Mouse (Mus musculus): ENCODE data around the gene Nenf.

The Nenf gene

DNA sequence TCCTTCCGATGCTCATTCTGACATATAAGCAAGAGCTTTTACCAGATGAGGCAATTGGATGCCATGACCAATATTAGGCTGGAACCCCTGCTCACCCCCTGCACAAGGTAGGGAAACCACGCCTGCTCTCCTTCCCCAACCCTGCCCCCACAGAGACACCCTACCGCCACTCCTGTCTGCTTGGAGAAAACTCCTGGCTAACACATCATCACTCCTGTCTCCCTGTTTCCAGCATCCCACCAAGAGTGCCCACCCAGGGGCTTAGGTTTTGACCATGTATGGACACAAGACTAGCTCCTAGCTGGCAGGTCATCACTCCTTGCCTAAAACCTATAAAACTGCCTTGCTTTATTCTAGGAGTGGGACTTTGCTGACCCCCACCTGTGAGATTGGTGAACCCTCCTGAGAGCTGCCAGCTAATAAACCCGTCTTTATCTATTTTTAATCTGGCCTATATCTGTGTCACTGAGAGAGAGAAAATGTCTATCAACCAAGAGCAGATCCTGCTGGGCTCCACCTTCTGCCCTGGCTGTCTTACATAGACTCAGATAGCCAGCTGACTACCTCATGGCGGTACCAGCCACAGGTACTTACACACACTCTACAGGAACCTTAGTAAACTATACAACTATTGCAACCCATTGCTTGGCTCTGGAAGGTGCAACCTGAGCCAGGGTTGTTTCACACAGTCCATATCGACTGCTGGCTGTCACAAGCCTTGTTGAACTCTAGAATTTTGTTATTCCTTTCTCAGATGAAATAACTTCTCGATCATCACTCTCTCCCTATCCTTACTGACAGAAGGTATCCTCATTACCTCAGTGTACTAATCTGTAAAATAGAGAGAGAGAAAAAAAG is 7.0 kb upstream of the Nenf start:
- intact Hi-C loops (cut with DNase I), result no loop called here

DNA sequence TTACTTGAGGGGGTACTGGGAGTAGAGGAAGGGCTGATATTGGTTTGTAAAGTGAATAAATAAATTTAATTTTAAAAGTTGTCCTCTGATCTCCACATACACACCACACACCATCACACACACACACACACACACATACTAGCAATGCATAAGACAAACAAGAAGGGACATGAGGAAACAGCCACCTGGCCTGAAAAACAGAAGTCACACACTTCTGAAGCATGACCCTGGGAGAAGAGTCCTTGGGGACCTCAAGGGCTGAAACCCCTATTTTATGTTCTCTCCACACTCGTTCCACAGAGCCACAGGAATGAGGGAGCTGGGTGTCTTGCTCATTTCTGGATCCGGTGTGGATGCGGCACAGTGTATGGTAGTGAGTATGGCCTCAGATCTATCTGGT is 5.4 kb upstream of the Nenf start:
- intact Hi-C loops (cut with DNase I), result no loop called here

DNA sequence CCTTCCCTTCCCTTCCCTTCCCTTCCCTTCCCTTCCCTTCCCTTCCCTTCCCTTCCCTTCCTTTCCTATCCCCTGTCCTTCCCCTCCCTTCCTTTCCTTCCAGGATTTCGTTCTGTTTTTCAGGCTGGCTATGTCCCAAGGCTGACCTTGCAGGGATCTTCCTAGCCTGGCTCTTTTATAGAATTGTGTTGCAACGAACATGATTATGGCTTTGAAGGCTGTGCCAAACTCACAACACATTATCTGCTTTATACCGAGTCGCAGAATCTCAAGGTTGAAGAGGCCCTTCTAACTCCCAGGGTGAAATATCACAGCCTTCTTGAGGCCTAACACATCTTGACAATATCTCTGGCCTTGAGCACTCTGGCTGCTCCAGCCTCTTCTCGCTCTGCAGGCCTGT is 692 bp upstream of the Nenf start:
- intact Hi-C loops (cut with DNase I), result no loop called here

DNA sequence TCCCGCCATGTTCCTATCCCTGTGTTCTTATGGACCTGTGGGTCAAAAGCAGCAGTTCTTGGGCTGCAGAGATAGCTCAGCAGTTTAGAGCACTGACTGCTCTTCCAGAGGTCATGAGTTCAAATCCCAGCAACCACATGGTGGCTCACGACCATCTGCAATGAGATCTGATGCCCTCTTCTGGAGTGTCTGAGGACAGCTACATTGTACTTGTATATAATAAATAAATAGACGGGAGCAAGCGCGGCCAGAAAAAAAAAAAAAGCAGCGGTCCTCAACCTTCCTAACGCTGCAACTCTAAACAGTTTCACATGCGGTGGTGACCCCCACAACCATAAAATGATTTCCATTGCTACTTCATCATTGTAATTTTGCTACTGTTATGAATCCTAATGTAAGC is 1.2 kb downstream of the Nenf start:
- intact Hi-C loops (cut with DNase I), result no loop called here

DNA sequence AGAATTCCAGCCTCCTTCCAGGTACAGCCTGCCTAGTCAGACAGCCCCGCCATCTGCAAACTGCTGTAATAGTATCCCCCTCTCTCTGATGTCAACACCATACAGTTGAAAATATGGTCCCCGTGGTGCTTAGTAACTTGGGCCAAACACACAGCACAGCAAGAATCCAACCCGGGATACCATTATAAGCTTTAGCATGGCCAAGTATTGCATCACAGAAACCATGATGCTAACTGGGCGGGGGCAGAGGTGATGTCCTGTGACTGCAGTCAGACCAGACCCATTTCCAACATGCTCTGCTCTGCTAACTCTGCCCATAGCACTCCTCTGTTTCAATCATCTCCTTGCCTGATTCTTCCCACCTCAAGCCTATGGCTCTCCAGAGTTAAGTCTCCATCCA is 4.1 kb downstream of the Nenf start:
- intact Hi-C loops (cut with DNase I), result loop anchor here (5.0 kb wide), 3 partner anchors 38 to 253 kb away; no protein-coding TSS in a partner anchor

DNA sequence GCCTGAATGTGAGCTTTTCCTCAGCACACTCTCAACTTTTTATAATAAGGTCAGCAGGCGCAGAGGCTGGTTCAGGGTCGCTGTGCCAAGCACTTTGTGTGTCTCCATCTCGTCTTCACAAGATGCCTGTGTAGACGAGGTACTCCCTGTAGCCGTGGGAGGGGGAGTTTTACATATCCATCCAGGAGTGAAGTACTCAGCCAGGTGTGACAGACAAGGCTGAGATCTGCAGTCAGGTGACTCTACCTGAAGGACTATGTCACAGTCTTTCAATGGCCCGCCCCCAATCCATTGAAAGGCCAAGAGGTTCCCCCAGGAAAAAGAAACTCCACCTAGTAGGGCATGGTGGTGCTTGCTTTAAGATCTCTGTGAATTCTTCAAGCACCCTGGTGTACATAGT is 4.8 kb downstream of the Nenf start:
- intact Hi-C loops (cut with DNase I), result loop anchor here (5.0 kb wide), 3 partner anchors 39 to 254 kb away; no protein-coding TSS in a partner anchor

DNA sequence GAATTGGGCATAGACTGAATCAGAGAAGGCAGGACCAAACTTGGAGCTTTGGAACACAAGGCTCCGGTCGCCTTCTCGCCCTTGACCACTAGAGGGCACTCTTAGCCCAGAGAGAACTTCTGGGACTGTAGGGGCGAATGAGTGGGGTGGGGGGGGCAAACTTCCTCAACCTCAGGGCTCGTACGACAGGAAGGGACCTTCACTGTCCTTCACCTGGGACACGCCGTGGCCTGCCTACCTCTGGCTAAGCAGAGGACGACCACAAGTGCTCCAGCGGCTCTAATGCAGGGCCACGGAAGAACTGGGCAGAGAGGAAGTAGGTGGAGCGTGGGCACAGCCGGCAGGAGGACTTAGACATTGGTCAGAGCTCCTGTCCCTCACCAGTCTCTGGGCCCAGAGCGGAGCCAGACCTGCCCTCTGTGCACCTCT is 5.5 kb downstream of the Nenf start:
- intact Hi-C loops (cut with DNase I), result loop anchor here (5.0 kb wide), 3 partner anchors 40 to 255 kb away; no protein-coding TSS in a partner anchor

DNA sequence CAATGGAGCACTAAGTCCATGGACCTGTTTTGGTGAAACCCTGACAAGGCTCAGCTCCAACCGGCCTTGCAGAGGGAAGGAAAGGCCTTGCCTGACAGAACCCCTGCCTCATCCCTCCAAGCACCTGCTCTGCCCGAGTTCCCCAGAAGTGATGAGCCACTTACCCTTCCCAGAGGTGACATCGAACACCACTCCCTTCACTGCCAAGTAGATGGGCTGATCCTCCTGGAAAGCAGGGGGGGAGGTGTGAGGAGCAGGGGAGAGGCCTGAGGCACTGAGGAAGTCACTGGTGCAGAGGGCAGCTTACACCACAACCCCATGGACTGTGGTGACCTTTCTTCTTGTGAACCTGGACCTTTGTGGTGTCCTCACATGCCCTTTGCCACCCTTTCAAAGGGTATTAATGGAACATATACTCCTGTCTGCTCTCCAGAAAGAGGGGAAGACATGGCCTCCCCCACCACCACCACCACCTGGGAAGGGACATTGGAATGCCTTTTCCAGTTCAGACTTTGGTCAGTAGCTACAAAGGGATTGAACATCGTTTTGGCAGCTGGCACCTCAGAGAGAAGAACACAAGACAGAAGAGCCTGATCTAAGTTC is 6.6 kb downstream of the Nenf start:
- intact Hi-C loops (cut with DNase I), result loop anchor here (5.0 kb wide), 3 partner anchors 41 to 256 kb away; no protein-coding TSS in a partner anchor

DNA sequence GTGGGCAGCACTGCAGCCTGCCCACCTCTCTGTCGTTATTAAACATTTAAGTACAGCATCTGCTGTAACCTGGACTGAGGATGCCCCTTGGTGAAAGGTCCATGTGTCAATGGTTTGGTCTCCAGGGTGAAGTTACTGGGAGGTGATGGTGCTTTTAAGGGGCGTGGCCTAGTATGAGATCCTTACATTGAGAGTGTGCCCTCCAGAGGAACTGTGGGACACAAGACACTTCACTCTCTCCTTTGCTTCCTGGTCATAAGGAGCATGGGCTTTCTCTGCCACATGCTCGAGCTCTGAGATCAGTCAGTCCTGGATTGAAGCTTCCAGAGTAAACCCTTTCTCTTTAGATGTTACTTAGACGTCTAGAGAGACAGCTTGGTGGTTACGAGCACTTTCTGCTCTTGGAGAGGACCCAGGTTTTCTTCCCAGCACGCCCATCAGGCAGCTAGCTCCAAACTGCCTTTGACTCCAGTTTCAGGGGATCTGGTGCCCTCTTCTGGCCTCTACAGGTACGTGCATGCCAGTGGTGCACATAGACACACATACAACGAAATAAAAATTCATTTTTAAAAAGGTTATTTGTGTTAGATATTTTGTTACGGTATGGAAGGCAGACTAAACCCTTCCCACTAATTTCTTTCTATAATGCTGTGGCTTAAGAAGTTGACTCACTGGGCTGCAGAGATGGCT is 10.1 kb downstream of the Nenf start:
- intact Hi-C loops (cut with DNase I), result no loop called here

DNA sequence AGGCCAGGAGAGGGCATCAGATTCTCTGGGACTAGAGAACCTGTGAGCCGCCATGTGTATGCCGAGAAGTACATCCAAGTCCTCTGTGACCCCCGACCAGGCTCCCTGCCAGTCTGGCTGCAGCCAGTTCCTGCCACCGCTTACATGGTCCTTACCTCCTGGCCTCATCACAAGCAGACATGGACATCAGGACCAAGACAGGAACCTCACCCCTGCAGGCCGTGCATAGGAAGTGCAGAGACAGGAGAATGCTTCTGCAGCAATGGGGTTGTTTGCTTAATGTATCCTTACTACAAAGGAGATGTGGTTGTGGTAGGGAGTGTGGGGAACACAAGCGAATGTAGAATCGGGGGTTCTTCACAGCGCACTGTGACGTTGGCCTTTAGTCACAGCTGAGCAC is 11.7 kb downstream of the Nenf start:
- intact Hi-C loops (cut with DNase I), result no loop called here

DNA sequence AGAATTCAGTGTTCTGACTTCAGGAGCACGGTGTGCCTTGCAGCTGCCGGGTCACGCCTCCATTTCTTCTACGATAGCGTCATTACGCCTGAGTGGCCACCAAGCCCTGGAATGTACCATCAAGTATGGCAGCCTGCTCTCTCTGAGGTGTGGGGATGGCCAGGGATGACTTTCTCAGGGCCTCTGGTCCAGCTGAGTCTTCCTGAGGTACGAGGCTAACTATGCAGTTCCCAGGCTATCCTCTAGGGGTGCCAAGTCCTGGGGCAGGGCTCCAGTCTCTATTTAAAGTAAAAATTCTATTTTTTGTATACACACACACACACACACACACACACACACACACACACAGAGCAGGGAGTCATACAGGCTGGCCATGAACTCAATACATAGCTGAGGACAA is 12.4 kb downstream of the Nenf start:
- intact Hi-C loops (cut with DNase I), result no loop called here

DNA sequence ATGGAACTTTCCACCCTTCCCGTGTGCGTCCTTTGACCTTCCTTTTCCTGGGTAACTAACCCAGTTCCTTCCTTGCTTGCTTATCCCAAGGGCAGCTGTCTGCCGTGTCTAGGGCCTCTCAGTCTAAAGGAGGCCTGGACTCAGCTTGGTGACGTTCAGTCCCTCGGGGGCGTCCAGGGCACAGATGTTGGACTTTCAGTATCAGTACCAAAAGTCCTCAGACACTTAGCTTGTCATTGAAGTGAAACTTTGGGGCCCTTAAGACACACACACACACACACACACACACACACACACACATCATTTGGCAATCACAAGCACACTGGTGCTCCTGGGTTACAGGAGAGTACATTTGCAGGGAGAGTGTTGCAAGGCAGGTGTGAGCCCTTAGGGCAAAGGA is 13.8 kb downstream of the Nenf start:
- intact Hi-C loops (cut with DNase I), result no loop called here

DNA sequence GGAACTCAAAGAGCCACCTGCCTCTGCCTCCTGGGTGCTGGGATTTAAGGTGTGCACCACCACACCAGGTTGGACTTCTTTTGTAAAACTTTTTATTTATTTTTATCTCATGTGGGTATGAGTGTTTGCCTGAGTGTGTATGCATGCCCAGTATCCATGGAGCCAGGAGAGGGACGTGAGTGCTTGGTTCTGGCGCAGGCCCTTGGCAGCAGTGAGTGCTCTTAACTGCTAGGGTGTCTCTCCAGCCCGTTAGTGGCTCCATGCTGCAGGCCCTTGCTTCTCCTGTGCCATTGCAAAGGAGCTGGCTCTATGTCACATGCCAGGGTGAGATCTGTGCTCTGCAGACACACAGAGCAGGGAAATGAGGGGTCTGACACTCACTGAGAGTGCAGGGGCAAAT is 14.3 kb downstream of the Nenf start:
- intact Hi-C loops (cut with DNase I), result no loop called here

DNA sequence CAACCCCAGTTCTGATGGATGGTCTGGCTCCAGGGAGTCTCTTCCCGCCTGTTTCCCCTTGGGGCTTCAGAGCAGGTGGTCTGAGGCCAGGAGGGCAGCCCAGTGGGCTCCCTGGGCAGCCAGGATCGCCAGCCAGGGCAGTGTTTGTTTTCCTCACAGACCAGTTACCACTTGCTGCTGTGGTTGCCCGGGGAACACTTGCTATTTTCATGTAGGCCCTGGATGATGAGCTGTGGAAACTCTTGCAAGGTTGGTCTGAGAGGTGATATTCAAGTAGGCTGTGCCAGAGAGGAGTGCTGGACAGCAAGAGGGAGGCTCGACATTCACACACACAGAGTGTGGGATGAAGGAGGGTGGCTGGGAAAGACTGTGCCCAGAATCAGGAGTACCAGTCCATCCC is 16.1 kb downstream of the Nenf start:
- intact Hi-C loops (cut with DNase I), result no loop called here

DNA sequence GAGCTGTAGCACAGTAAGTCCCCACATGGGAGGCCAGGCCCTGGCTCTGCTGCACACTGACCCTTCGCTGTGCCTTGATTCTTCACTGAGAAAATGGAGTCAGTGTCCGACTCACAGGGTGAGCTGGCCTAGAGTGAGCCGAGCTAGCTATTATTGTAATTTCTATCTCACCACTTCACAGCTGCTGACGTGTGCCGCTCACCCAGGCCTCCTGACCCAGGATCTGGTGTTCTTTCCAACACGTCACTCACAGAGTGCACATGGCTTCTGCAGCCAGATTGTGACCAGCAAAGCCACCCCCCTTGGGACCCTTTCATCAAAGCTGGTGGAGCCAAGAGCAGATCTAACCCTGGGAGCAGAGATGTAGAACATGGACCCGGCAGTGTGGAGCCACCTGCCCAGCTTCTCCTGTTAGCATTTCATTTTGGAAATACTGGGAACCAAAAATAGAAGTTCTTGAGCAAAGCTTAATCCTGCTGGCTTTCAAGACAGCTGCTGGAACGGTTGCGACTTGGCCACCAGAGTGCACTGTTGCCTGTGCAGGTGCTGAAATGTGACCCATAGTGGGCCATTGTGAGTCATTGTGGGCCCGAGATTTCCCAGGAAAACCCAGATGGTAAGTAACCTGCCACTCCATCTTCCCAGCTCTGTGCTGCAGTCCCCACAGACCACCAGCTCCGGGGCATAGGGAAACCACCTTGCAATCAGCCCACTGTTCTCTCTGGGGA is 18.6 kb downstream of the Nenf start:
- intact Hi-C loops (cut with DNase I), result loop anchor here (10.0 kb wide), 1 partner anchor 515 kb away; no protein-coding TSS in a partner anchor

DNA sequence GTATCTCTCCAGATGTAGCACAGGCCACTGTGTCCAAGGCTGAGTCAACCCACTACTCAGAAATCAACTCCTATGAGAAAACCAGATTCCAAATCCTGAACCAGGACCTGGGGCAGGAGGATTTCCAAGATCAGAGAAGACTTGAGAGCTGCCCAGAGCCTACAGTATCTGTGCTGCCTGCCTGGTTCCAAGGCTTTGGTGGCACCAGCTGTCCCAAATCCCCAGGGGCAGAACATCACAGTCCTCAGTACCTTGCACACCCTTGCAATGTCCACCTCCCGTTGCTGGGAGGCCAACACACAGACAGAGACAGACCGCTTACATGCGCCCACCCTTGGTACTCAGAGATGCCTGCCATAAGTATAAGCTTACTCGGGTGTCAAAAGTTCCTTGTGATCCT is 19.7 kb downstream of the Nenf start:
- intact Hi-C loops (cut with DNase I), result loop anchor here (10.0 kb wide), 1 partner anchor 516 kb away; no protein-coding TSS in a partner anchor

DNA sequence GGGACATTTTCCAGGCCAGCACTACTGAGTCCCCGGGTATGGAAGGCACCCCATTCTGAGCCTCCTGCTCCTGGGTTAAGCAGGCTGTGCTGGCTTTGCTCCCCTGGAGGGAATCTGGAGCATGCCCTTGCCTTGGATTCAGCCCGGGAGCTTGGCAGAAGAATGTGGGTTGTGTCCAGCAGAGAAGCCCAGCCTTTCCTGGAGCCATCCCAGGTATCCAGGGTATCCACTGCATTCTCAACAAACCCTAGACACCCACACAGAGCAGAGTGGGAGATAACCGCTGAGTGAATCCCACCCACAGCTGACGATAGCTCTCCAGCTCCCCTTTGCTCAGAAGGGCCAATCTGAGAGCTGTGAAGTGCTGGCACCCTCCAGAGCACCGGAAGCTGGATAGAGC is 21.5 kb downstream of the Nenf start:
- intact Hi-C loops (cut with DNase I), result loop anchor here (10.0 kb wide), 1 partner anchor 518 kb away; no protein-coding TSS in a partner anchor

DNA sequence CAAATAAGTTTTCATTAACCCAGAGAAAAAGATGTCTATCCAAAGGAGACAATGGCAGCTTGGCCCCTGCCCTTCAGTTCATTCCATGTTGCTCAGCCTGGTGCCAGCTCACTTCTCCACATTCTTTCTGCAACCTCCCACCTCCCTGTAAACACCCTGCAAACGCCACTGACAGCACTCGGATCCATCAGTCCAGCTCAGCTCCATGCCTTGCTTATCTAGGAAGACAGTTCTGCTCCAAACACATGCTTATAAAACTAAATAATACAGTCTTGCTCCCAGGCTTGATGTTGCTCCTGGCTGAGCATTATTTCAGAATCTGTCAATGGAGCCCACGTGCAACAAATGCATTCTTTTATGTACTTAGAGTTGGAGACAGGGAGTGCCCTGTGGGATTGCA is 22.2 kb downstream of the Nenf start:
- intact Hi-C loops (cut with DNase I), result loop anchor here (10.0 kb wide), 1 partner anchor 519 kb away; no protein-coding TSS in a partner anchor

DNA sequence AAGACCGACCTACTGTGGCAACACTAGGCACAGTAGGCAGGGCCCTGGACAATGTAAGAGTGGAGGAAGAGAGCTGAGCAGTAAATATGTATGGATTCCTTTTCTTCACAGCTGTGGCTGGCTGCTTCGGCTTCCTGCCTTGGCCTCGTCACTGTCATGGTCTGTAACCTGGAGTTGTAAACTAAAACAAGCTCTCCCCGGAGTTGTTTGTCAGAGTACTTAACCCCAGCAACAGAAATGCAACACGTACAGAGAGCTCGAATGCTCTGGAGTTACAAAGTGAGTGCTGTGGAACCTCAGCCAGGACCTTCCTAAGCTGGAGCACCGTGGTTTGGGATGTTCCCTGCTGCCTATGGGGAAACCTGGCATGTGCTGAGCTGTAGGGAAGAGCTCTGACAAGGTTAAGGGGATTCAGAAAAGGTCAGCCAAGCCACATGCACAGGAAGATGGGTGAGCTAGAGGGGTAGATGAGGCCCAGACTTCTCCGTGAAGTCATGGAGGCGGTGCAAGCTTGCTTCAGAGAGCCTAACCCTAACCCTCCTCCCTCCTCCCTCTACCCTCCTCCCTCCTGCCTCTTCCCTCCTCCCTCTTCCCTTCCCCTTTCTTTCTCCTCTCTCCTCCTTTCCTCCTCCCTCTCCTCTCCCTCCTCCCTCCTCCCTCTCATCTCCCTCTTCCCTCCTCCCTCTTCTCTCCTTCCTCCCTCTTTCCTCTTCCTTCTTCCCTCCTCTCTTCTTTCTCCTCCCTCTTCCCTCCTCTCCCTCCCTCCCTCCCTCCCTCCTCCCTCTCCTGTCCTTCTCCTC is 23.8 kb downstream of the Nenf start:
- intact Hi-C loops (cut with DNase I), result loop anchor here (10.0 kb wide), 1 partner anchor 521 kb away; no protein-coding TSS in a partner anchor

DNA sequence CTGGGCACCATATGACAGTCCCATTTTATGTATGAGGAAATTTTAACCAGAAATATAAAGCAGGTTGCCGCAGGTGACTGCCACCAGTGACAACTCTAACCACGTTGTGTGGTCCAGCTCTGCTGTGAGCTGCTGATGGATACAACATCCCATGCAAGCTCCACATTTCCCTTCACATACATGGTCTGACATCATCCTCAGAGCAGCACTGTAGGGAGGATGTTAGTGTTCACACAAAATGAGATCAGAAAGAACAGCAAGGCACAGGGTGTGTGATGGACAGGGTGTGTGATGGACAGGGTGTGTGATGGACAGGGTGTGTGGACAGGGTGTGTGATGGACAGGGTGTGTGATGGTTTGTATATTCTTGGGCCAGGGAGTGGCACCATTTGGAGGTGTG is 24.9 kb downstream of the Nenf start:
- intact Hi-C loops (cut with DNase I), result loop anchor here (10.0 kb wide), 1 partner anchor 522 kb away; no protein-coding TSS in a partner anchor

Measured in adrenal gland (tissue).